Mouse (Mus musculus) hindbrain, embryonic 16.5 days (tissue): ENCODE results near the gene AI661453. TPM values are rescaled to one million over a fixed set of nuclear protein-coding genes. Genes with fewer than 3 reads are reported as not detected.

Source experiments
- ATAC-seq: fragments of 200-750 bp; cut with Nextera tagmentation; 2 replicates; pipeline ENCODE4 v1.8.0; 2017; ENCODE audit warnings: moderate TSS enrichment, moderate library complexity
- H3K27ac ChIP-seq: fragments of 300-500 bp; sonication (generic); 2 replicates; pipeline ENCODE4 v1.5.1; 2014; ENCODE audit warnings: low read depth, mild to moderate bottlenecking, control low read depth, low read length, moderate library complexity
- H3K27me3 ChIP-seq: fragments of 300-500 bp; sonication (generic); replicated peaks from 2 replicates; pipeline ENCODE4 v1.6.1; 2014; ENCODE audit warnings: low read length; ENCODE audit not compliant: control insufficient read depth, insufficient read depth
- H3K36me3 ChIP-seq: fragments of 300-500 bp; sonication (generic); 2 replicates; pipeline ENCODE4 v1.6.1; 2014; ENCODE audit warnings: mild to moderate bottlenecking, low read length, moderate library complexity, mixed read lengths; ENCODE audit not compliant: control insufficient read depth, insufficient read depth
- H3K4me1 ChIP-seq: fragments of 300-500 bp; sonication (generic); 2 replicates; pipeline ENCODE4 v1.6.1; 2014; ENCODE audit warnings: low read depth, low read length; ENCODE audit not compliant: control insufficient read depth, insufficient read depth
- H3K4me2 ChIP-seq: fragments of 300-500 bp; sonication (generic); 2 replicates; pipeline ENCODE4 v1.6.1; 2014; ENCODE audit warnings: mild to moderate bottlenecking, low read length, control low read depth, moderate library complexity
- H3K4me3 ChIP-seq: fragments of 300-500 bp; sonication (generic); 2 replicates; pipeline ENCODE4 v1.5.1; 2014; ENCODE audit warnings: mild to moderate bottlenecking, low read length, control low read depth, moderate library complexity
- H3K9ac ChIP-seq: fragments of 300-500 bp; sonication (generic); 2 replicates; pipeline ENCODE4 v1.6.1; 2014; ENCODE audit warnings: low read depth, mild to moderate bottlenecking, control low read depth, low read length, moderate library complexity
- H3K9me3 ChIP-seq: fragments of 300-500 bp; sonication (generic); 2 replicates; pipeline ENCODE4 v1.6.1; 2014; ENCODE audit warnings: mild to moderate bottlenecking, low read length, moderate library complexity; ENCODE audit not compliant: control insufficient read depth
- WGBS: fragments of 180-500 bp; shearing (Covaris S2); extraction: QIAGEN DNeasy Blood & Tissue Kit; methylation state at CpG from one replicate; pipeline ENCODE4 v1.1.7; 2014; 5-methylcytosine and 5-hydroxymethylcytosine counted together
- polyA plus RNA-seq: library from polyadenylated mRNA; unstranded; fragments of >200 nt; fragmentation: Nextera tagmentation; extraction: Ambion mirVana; gene quantifications from 2 replicates; pipeline ENCODE4 v1.2.1, GENCODE M21; 2015

The AI661453 gene
- polyA plus RNA-seq, 1 experiment from 2014 or later: 0.11 TPM

DNA sequence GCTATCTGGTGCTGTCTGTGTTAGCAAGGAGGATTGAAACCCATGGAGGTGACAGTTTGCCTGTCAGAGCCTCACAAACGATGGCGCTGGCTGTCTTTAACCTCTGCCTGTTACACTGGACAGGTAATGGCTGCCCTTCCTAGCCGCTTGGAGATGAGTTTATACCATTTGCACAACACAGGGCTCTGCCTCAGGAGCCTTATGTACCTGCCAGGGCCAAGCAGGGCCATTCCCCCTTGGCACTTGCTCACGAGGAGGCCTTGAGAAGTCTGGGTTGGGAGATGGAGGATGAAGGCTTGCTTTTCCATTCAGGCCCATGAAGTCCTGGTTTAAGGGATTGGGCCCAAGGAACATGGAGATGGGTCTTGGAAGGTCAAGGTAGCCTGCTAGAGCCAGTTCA, 33.2 kb downstream of the AI661453 start:
- Histone ChIP-seq H3K36me3 (no peaks in the 10 kb centered on the region), H3K27me3 (peaks cover 16% of the 10 kb centered on the region), H3K4me3 (no peak overlapping the region), H3K9me3 (no peaks in the 10 kb centered on the region), H3K4me2 (no peak overlapping the region), H3K9ac (no peak overlapping the region), H3K27ac (no peak overlapping the region), H3K4me1 (no peaks in the 10 kb centered on the region)
- WGBS: 75% methylated on average over 4 of the region's 4 CpGs
- no peak for ATAC-seq

DNA sequence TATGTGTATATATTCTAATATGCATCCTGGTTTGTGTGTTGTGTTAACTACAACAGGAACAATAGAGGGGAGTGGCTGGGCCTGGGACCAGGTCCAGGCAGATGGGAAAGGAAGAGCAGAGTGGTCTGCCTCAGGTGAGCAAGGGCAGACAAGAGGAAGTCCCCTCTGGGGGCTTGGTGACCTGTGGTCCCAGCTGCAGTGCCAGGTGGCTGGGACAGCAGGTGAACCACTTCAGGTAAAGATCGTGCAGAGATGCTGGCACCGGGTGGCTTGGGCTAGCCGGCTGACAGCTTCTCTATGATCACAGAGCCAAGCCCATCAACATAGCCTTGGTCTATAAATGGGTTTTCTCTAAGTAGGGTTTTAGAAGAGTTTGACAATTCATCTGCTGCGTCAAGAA, 33.7 kb downstream of the AI661453 start:
- Histone ChIP-seq H3K36me3 (no peaks in the 10 kb centered on the region), H3K4me3 (no peak overlapping the region), H3K4me2 (no peak overlapping the region), H3K9me3 (no peaks in the 10 kb centered on the region), H3K27me3 (peaks cover 16% of the 10 kb centered on the region), H3K4me1 (no peaks in the 10 kb centered on the region), H3K27ac (no peak overlapping the region), H3K9ac (no peak overlapping the region)
- ATAC-seq: no peak
- 87% methylated on average over 4 of the region's 4 CpGs for WGBS

DNA sequence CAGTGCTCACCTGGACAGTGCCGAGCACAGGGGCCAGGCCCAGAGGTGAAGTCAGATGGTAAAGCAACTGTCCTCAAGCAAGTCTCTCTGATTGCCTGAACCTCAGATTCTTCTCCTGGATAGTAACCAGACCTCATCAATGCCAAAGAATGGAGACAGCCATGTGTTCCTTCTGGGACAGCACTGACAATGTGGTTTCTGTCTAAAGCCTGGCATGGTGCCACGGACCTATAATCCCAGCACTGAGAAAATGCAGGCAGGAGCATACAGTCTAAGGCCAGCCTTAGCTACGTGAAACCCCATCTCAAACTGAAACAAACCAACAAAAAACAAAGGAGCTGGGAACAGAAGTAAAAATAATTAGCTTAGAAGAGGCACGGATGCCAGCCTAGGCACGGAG, 34.3 kb downstream of the AI661453 start:
- no peaks in the 10 kb centered on the region for H3K36me3 ChIP-seq
- H3K4me3 ChIP-seq: no peak overlapping the region
- WGBS: 55% methylated on average over 5 of the region's 5 CpGs
- no peak overlapping the region for H3K9ac ChIP-seq
- ATAC-seq: no peak
- no peak overlapping the region for H3K27ac ChIP-seq
- no peaks in the 10 kb centered on the region for H3K4me1 ChIP-seq
- peaks cover 16% of the 10 kb centered on the region for H3K27me3 ChIP-seq
- H3K9me3 ChIP-seq: no peaks in the 10 kb centered on the region
- no peak overlapping the region for H3K4me2 ChIP-seq

DNA sequence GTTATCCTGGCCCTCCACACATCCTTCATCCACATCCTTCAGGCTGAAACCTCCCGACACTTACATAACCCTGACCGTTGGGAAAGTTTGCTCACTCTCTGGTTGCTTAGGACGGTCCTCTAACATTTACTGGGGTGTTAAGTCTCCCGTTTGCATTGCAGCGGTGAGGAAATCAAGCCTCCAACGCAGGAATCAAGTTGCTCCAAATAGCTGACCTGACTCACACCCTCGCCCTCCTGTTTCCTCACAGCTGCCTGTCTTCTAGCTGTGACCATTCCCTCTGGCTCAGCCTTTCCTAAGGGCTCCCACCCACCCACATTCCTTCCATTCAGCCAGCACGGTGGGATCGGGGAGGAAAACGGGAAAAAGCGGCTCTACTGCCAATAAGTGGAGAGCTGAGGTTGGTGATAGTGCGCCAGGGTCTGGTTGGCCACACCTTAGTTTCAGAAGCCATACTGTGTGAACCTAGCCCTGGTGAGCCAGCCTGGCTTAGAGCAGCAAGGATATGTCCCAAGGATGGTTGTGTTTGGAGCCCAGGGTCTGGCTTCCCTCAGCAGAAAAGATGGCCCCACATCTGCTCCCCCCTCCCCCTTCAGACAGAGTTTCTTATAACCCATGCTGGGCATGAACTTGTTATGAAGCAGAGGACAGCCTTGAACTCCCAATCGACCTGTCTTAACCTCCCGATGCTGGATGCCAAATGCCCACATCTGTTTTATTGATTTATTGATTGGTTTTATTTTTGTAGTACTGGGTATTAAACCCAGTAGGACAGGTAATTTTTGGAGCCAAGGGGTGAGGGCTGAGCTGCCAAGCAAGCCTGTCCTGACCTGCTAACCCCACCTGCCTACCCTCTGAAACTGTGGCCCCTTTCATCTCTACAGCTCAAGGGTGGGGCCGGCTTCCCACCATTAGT, 36.3 kb downstream of the AI661453 start:
- peaks cover 7% of the 10 kb centered on the region for H3K27me3 ChIP-seq
- H3K4me3 ChIP-seq: no peak overlapping the region
- no peaks in the 10 kb centered on the region for H3K36me3 ChIP-seq
- H3K9ac ChIP-seq: no peak overlapping the region
- H3K4me2 ChIP-seq: no peak overlapping the region
- H3K27ac ChIP-seq: no peak overlapping the region
- 54% methylated on average over 15 of the region's 15 CpGs for WGBS
- no peaks in the 10 kb centered on the region for H3K9me3 ChIP-seq
- ATAC-seq: no peak
- no peaks in the 10 kb centered on the region for H3K4me1 ChIP-seq

DNA sequence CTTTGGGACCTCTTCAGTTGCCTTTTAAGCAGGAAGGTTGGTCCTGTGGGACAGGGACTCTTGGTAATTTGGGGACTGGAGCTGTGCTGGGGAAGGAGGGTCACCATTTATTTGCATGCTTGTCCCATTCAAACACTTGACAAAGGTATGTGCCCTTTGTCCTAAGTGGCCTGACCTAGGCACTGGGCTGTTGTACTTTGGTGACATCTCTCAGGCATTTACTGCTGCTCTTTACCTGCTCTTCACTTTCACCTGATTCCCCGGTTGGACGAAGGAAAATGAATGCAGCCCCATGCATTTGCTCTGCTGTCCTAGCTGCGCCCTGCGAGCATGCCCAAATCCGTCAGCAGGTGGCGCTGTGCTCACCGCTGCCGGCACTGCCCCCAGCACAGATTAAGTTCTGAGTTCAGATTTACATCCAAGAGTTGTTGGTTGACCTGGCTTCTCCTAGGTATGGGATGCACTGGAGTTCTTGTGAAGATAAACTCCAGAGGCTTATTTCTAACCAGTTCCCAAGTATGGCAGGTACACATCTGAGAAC, 37.1 kb downstream of the AI661453 start:
- Histone ChIP-seq H3K9ac (no peak overlapping the region), H3K4me1 (no peaks in the 10 kb centered on the region), H3K27me3 (peaks cover 5% of the 10 kb centered on the region; the same call in 1 of the 2 replicates), H3K36me3 (no peaks in the 10 kb centered on the region), H3K4me2 (no peak overlapping the region), H3K9me3 (no peaks in the 10 kb centered on the region), H3K4me3 (no peak overlapping the region), H3K27ac (no peak overlapping the region)
- 13% methylated on average over 8 of the region's 8 CpGs for WGBS
- ATAC-seq: no peak

DNA sequence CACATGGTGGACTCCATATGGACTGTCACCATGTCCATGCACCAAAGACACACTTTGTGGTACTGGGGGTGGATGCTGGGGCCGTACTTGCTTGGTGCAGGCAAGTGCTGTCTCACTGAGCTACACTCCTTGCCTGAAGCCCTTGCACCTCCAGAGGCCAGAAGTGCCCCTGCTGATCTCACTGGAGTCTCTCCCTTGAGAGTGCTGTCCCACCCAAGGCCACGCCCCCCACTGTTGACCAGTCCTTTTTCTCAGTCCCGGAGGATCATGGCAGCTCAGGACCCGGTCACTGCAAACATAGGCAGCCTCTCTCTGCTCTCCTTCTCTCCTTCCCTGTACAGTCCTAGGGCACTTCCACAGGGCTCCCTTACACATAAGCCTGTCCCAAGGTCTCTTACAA, 37.8 kb downstream of the AI661453 start:
- ATAC-seq: no peak
- Histone ChIP-seq H3K27me3 (no peaks in the 10 kb centered on the region; the same call in 1 of the 2 replicates), H3K4me3 (no peak overlapping the region), H3K4me1 (no peaks in the 10 kb centered on the region), H3K9me3 (no peaks in the 10 kb centered on the region), H3K4me2 (no peak overlapping the region), H3K36me3 (no peaks in the 10 kb centered on the region), H3K27ac (no peak overlapping the region), H3K9ac (no peak overlapping the region)
- WGBS: 73% methylated on average over 4 of the region's 4 CpGs

DNA sequence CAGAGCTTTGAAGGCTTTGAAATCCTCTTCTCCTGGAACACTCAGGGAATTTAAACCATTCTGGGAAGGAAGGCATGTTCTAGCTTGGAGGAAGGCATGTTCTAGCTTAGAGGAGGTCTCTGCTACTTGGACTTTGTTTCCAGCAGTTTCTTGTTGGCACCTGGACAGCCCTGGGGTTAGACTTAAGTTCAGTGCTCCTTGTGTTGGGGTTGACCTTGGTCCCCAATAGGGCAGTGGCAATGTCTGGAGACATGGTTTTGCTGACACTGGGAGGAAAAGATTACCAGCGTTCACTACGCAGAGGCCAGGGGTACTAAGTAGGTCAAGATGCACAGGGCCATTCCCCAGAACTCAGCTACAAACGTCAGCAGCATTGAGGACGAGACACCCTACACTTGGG, 38.8 kb downstream of the AI661453 start:
- 88% methylated on average over 4 of the region's 4 CpGs for WGBS
- H3K4me1 ChIP-seq: no peaks in the 10 kb centered on the region

DNA sequence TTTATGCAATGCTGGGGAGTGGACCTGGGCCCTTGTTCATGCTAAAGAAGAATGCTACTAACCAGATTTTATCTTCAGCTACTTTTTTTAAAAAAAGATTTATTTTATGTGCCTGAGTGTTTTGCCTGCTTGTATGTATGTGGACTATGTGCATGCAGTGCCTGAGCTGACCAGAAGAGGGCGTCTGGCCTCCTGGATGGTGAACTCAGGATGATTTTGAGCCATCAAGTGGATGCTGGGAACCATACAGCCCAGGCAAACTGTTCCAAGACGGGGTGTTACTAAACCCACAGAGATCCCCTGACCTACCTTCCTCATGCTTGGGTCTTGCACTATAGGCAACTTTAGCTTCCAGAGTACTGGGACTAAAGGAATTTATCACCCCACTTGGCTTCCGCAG, 39.3 kb downstream of the AI661453 start:
- Histone ChIP-seq H3K4me1 (no peaks in the 10 kb centered on the region), H3K9ac (no peak overlapping the region), H3K36me3 (no peaks in the 10 kb centered on the region), H3K27me3 (no peaks in the 10 kb centered on the region), H3K4me2 (no peak overlapping the region), H3K4me3 (no peak overlapping the region), H3K27ac (no peak overlapping the region), H3K9me3 (no peaks in the 10 kb centered on the region)
- no peak for ATAC-seq
- 59% methylated on average over 3 of the region's 3 CpGs for WGBS

More for the DNA sequence above, 38.8 kb downstream of the AI661453 start:
- no peaks in the 10 kb centered on the region for H3K9me3 ChIP-seq
- no peaks in the 10 kb centered on the region for H3K36me3 ChIP-seq
- no peak for ATAC-seq
- no peak overlapping the region for H3K27ac ChIP-seq
- no peaks in the 10 kb centered on the region for H3K27me3 ChIP-seq
- H3K4me3 ChIP-seq: no peak overlapping the region
- no peak overlapping the region for H3K4me2 ChIP-seq
- no peak overlapping the region for H3K9ac ChIP-seq

DNA sequence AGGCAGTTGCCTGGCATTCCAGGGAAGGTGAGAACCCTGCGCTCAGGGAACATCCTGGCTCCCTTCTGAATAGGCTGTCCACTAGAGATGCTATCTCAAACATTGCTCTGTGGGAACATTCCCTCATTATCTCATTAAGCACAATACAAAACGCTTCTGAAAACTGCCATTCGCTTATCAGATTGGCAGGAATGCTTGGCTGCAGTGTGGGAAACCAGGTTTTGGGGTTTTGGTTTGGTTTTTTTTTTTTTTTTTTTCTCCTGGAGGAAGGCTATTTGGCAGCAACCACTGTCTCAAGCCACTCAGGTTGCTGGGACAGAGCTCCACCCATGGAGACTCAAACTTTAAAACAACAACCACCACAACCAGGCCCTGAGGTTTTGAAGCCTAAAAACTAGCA, 43.5 kb downstream of the AI661453 start:
- Histone ChIP-seq H3K9ac (no peak overlapping the region), H3K36me3 (no peaks in the 10 kb centered on the region), H3K4me1 (no peaks in the 10 kb centered on the region), H3K4me2 (no peak overlapping the region), H3K27ac (no peak overlapping the region), H3K27me3 (no peaks in the 10 kb centered on the region), H3K4me3 (no peak overlapping the region), H3K9me3 (no peaks in the 10 kb centered on the region)
- WGBS: 75% methylated on average over 3 of the region's 3 CpGs
- ATAC-seq: no peak
